Mouse (Mus musculus): ENCODE data around the gene Smc1a. TPM values are rescaled to one million over a fixed set of nuclear protein-coding genes. Genes with fewer than 3 reads are reported as not detected.
"Not testable (repeated sequence)": the region's sequence is repeated elsewhere in the genome, so short reads cannot be mapped to it uniquely, and the experiment has no call there.

Gene Smc1a
- total and polyA plus RNA-seq, 3 experiments: 17.2 to 179 (median 164) TPM

- no peak for TF ChIP-seq CTCF (IDR thresholded peaks at IDR 0.05; ENCODE audit: low read depth, low read length)
- no peak for TF ChIP-seq GATA2 (IDR thresholded peaks at IDR 0.05; ENCODE audit: borderline replicate concordance, low read depth, low read length)
- no peak for TF ChIP-seq TAL1 (conservative IDR thresholded peaks at IDR 0.05; ENCODE audit: low read depth, low read length)
- TF ChIP-seq GATA1 (IDR thresholded peaks at IDR 0.05; ENCODE audit: borderline replicate concordance, low read length): no peak
- TF ChIP-seq POLR2AphosphoS5 (IDR thresholded peaks at IDR 0.05; ENCODE audit: insufficient replicate concordance, low read depth, low read length): no peak
- Histone ChIP-seq H3K4me3 (ENCODE audit: low read depth, low read length) (no peak overlapping the region), H3K4me1 (ENCODE audit: insufficient read depth, low read depth, low read length) (no peaks in the 10 kb centered on the region), H3K27me3 (ENCODE audit: insufficient read depth, low read length) (no peaks in the 10 kb centered on the region), H3K9me3 (replicated peaks) (no peaks in the 10 kb centered on the region), H3K36me3 (replicated peaks) (peaks cover 49% of the 10 kb centered on the region)
- ATAC-seq (ENCODE audit: extremely low read depth, insufficient number of reproducible peaks, low FRiP score, poor library complexity, severe bottlenecking) (no peak), DNase-seq (ENCODE audit: low spot score) (no peak)
Observed at GRCm38 (mm10) chrX:152054094-152054493, 37.9 kb downstream of the Smc1a start.

GRCm38 (mm10) chrX:152065674-152066073, 49.4 kb downstream of the Smc1a start:
- Histone ChIP-seq H3K36me3 (replicated peaks) (peaks cover 42% of the 10 kb centered on the region), H3K9me3 (replicated peaks) (no peaks in the 10 kb centered on the region), H3K4me1 (ENCODE audit: insufficient read depth, low read depth, low read length) (no peaks in the 10 kb centered on the region), H3K4me3 (ENCODE audit: low read depth, low read length) (no peak overlapping the region), H3K27me3 (ENCODE audit: insufficient read depth, low read length) (no peaks in the 10 kb centered on the region)
- ATAC-seq (ENCODE audit: extremely low read depth, insufficient number of reproducible peaks, low FRiP score, poor library complexity, severe bottlenecking) (no peak), DNase-seq (ENCODE audit: low spot score) (no peak)
- TF ChIP-seq GATA2 (IDR thresholded peaks at IDR 0.05; ENCODE audit: borderline replicate concordance, low read depth, low read length): no peak
- no peak for TF ChIP-seq CTCF (IDR thresholded peaks at IDR 0.05; ENCODE audit: low read depth, low read length)
- TF ChIP-seq TAL1 (conservative IDR thresholded peaks at IDR 0.05; ENCODE audit: low read depth, low read length): no peak
- no peak for TF ChIP-seq GATA1 (IDR thresholded peaks at IDR 0.05; ENCODE audit: borderline replicate concordance, low read length)
- TF ChIP-seq POLR2AphosphoS5 (IDR thresholded peaks at IDR 0.05; ENCODE audit: insufficient replicate concordance, low read depth, low read length): no peak

GRCm38 (mm10) chrX:152067789-152068188, 51.6 kb downstream of the Smc1a start:
- ATAC-seq (ENCODE audit: extremely low read depth, insufficient number of reproducible peaks, low FRiP score, poor library complexity, severe bottlenecking): no peak

GRCm38 (mm10) chrX:152089832-152090614, 73.8 kb downstream of the Smc1a start:
- ATAC-seq (ENCODE audit: extremely low read depth, insufficient number of reproducible peaks, low FRiP score, poor library complexity, severe bottlenecking); DNase-seq (ENCODE audit: low spot score); H3K9me3 ChIP-seq (replicated peaks); H3K27me3 ChIP-seq (ENCODE audit: insufficient read depth, low read length); H3K4me1 ChIP-seq (ENCODE audit: insufficient read depth, low read depth, low read length); H3K36me3 ChIP-seq (replicated peaks); H3K4me3 ChIP-seq (ENCODE audit: low read depth, low read length): not testable (repeated sequence)

More at GRCm38 (mm10) chrX:152067789-152068188, 51.6 kb downstream of the Smc1a start:
- Histone ChIP-seq H3K36me3 (replicated peaks) (peaks cover 21% of the 10 kb centered on the region), H3K27me3 (ENCODE audit: insufficient read depth, low read length) (no peaks in the 10 kb centered on the region), H3K4me1 (ENCODE audit: insufficient read depth, low read depth, low read length) (no peaks in the 10 kb centered on the region), H3K9me3 (replicated peaks) (no peaks in the 10 kb centered on the region), H3K4me3 (ENCODE audit: low read depth, low read length) (no peak overlapping the region)
- no peak for DNase-seq (ENCODE audit: low spot score)
- TF ChIP-seq TAL1 (conservative IDR thresholded peaks at IDR 0.05; ENCODE audit: low read depth, low read length) (no peak), GATA1 (IDR thresholded peaks at IDR 0.05; ENCODE audit: borderline replicate concordance, low read length) (no peak), CTCF (IDR thresholded peaks at IDR 0.05; ENCODE audit: low read depth, low read length) (no peak), POLR2AphosphoS5 (IDR thresholded peaks at IDR 0.05; ENCODE audit: insufficient replicate concordance, low read depth, low read length) (no peak), GATA2 (IDR thresholded peaks at IDR 0.05; ENCODE audit: borderline replicate concordance, low read depth, low read length) (no peak)

- no peaks in the 10 kb centered on the region for H3K4me1 ChIP-seq (ENCODE audit: insufficient read depth, low read depth, low read length)
- ATAC-seq (ENCODE audit: extremely low read depth, insufficient number of reproducible peaks, low FRiP score, poor library complexity, severe bottlenecking): no peak
- no peaks in the 10 kb centered on the region for H3K9me3 ChIP-seq (replicated peaks)
- DNase-seq (ENCODE audit: low spot score): no peak
- no peaks in the 10 kb centered on the region for H3K36me3 ChIP-seq (replicated peaks)
- no peaks in the 10 kb centered on the region for H3K27me3 ChIP-seq (ENCODE audit: insufficient read depth, low read length)
- TF ChIP-seq TAL1 (conservative IDR thresholded peaks at IDR 0.05; ENCODE audit: low read depth, low read length): no peak
- no peak for TF ChIP-seq GATA1 (IDR thresholded peaks at IDR 0.05; ENCODE audit: borderline replicate concordance, low read length)
- no peak for TF ChIP-seq GATA2 (IDR thresholded peaks at IDR 0.05; ENCODE audit: borderline replicate concordance, low read depth, low read length)
- no peak for TF ChIP-seq POLR2AphosphoS5 (IDR thresholded peaks at IDR 0.05; ENCODE audit: insufficient replicate concordance, low read depth, low read length)
- TF ChIP-seq CTCF (IDR thresholded peaks at IDR 0.05; ENCODE audit: low read depth, low read length): no peak
- H3K4me3 ChIP-seq (ENCODE audit: low read depth, low read length): no peak overlapping the region
Observed at GRCm38 (mm10) chrX:152097572-152097971, 81.3 kb downstream of the Smc1a start.

Other genes with a start within 250 kb of the Smc1a start
- gene Huwe1, start 215.6 kb upstream of the Smc1a start, total RNA-seq (2014; fragmentation: Nextera tagmentation): 382 and 423 TPM in 2 replicates
- 92.4 and 115 TPM in 2 replicates for gene Huwe1, start 215.6 kb upstream of the Smc1a start, total RNA-seq (2017)
- gene Huwe1, start 215.6 kb upstream of the Smc1a start, polyA plus RNA-seq (2012): 24.4 and 29.6 TPM in 2 replicates
- 54.9 and 64.0 TPM in 2 replicates for gene Hsd17b10, start 14.6 kb upstream of the Smc1a start, total RNA-seq (2014; fragmentation: Nextera tagmentation)
- 67.0 and 70.4 TPM in 2 replicates for gene Hsd17b10, start 14.6 kb upstream of the Smc1a start, total RNA-seq (2017)
- gene Hsd17b10, start 14.6 kb upstream of the Smc1a start, polyA plus RNA-seq (2012): 25.7 and 26.0 TPM in 2 replicates
- 8.6 and 10.7 TPM in 2 replicates for gene Ribc1, start 133 bp upstream of the Smc1a start, total RNA-seq (2014; fragmentation: Nextera tagmentation)
- 3.7 and 4.0 TPM in 2 replicates for gene Ribc1, start 133 bp upstream of the Smc1a start, total RNA-seq (2017)
- gene Ribc1, start 133 bp upstream of the Smc1a start, polyA plus RNA-seq (2012): 1.8 and 2.1 TPM in 2 replicates
- gene Iqsec2, start 127.8 kb downstream of the Smc1a start, total RNA-seq (2014; fragmentation: Nextera tagmentation): 0.24 and 0.38 TPM in 2 replicates
- under 0.01 and 0.05 TPM in 2 replicates for gene Iqsec2, start 127.8 kb downstream of the Smc1a start, total RNA-seq (2017)
- 0.03 and 0.06 TPM in 2 replicates for gene Iqsec2, start 127.8 kb downstream of the Smc1a start, polyA plus RNA-seq (2012)
- 99.4 and 130 TPM in 2 replicates for gene Kdm5c, start 216.6 kb downstream of the Smc1a start, total RNA-seq (2014; fragmentation: Nextera tagmentation)
- 48.0 and 48.2 TPM in 2 replicates for gene Kdm5c, start 216.6 kb downstream of the Smc1a start, total RNA-seq (2017)
- 67.7 and 71.5 TPM in 2 replicates for gene Kdm5c, start 216.6 kb downstream of the Smc1a start, polyA plus RNA-seq (2012)

Measured in G1E (cell line).